In genomic region chr1:121243576-121243975, GRCm38 (mm10) we compare ENCODE assay signal across 20 mouse cellular contexts.
A peak's percentile ranks its signal among the peaks of the same experiment; 100 is the strongest.
DNase-seq lines count a peak whose midpoint lies in the region; ATAC-seq lines count a peak whose summit lies in the region.
"Had no signal": no experiment of that assay in that cellular context is flagged by ENCODE, and none has a peak within 500 bp of the region (broad histone marks: within the 10 kb centered on the region; RNA-seq: fewer than 3 reads in every experiment).

No protein-coding gene starts in this region.

- 39% methylated on average over 6 of the region's 6 CpGs for WGBS in heart, embryonic 12.5 days
- WGBS in neural tube, embryonic 15.5 days = 74% methylated on average over 6 of the region's 6 CpGs
- 25% methylated on average over 6 of the region's 6 CpGs for WGBS in embryonic facial prominence, embryonic 12.5 days

- no peaks in the 10 kb centered on the region for H3K36me3 ChIP-seq in heart, embryonic 12.5 days
- no peaks in the 10 kb centered on the region for H3K36me3 ChIP-seq in neural tube, embryonic 15.5 days
- no peaks in the 10 kb centered on the region for H3K36me3 ChIP-seq in embryonic facial prominence, embryonic 12.5 days
- H3K36me3 ChIP-seq: stomach, embryonic 15.5 days had no signal

- no peak overlapping the region for H3K4me3 ChIP-seq in heart, embryonic 12.5 days
- no peak overlapping the region for H3K4me3 ChIP-seq in neural tube, embryonic 15.5 days (replicated peaks)
- H3K4me3 ChIP-seq in embryonic facial prominence, embryonic 12.5 days = no peak overlapping the region
- H3K4me3 ChIP-seq: stomach, embryonic 15.5 days had no signal

- ATAC-seq in heart, embryonic 12.5 days (ENCODE audit: insufficient number of reproducible peaks, low FRiP score) = peak; percentile 25; the same call in 1 of the 2 replicates
- ATAC-seq in neural tube, embryonic 15.5 days (ENCODE audit: low FRiP score) = no peak
- ATAC-seq in embryonic facial prominence, embryonic 12.5 days (ENCODE audit: insufficient number of reproducible peaks, insufficient read depth, low FRiP score, low TSS enrichment) = 0 out of 2 replicates have a peak, but pooled peaks have one; percentile 28
- ATAC-seq: activated CD4-positive, CD25-positive, alpha-beta regulatory T cell, adult 4 months; forebrain, embryonic 16.5 days; inflammation-experienced regulatory T-cells, adult 6 months; lung, postnatal 0 days; Patski had no signal

- H3K4me2 ChIP-seq in heart, embryonic 12.5 days = no peak overlapping the region
- H3K4me2 ChIP-seq in neural tube, embryonic 15.5 days = no peak overlapping the region
- H3K4me2 ChIP-seq in embryonic facial prominence, embryonic 12.5 days (replicated peaks) = no peak overlapping the region
- H3K4me2 ChIP-seq: stomach, embryonic 15.5 days had no signal

- no peaks in the 10 kb centered on the region; the same call in 1 of the 2 replicates for H3K4me1 ChIP-seq in heart, embryonic 12.5 days (replicated peaks)
- H3K4me1 ChIP-seq in neural tube, embryonic 15.5 days = no peaks in the 10 kb centered on the region
- 0 out of 2 replicates have a peak, but pooled peaks cover 3% of the 10 kb centered on the region for H3K4me1 ChIP-seq in embryonic facial prominence, embryonic 12.5 days
- H3K4me1 ChIP-seq: stomach, embryonic 15.5 days had no signal

- no peak overlapping the region for H3K27ac ChIP-seq in heart, embryonic 12.5 days (ENCODE audit: poor library complexity, severe bottlenecking)
- H3K27ac ChIP-seq in neural tube, embryonic 15.5 days (replicated peaks) = no peak overlapping the region
- no peak overlapping the region for H3K27ac ChIP-seq in embryonic facial prominence, embryonic 12.5 days
- H3K27ac ChIP-seq: liver, embryonic 14.5 days; stomach, embryonic 15.5 days had no signal

- no peaks in the 10 kb centered on the region for H3K9me3 ChIP-seq in heart, embryonic 12.5 days (replicated peaks)
- no peaks in the 10 kb centered on the region for H3K9me3 ChIP-seq in neural tube, embryonic 15.5 days (replicated peaks)
- H3K9me3 ChIP-seq in embryonic facial prominence, embryonic 12.5 days = no peaks in the 10 kb centered on the region
- H3K9me3 ChIP-seq: stomach, embryonic 15.5 days had no signal

- H3K27me3 ChIP-seq in heart, embryonic 12.5 days (replicated peaks) = no peaks in the 10 kb centered on the region
- no peaks in the 10 kb centered on the region; the same call in 1 of the 2 replicates for H3K27me3 ChIP-seq in neural tube, embryonic 15.5 days (replicated peaks)
- H3K27me3 ChIP-seq in embryonic facial prominence, embryonic 12.5 days = no peaks in the 10 kb centered on the region
- H3K27me3 ChIP-seq: stomach, embryonic 15.5 days had no signal

- H3K9ac ChIP-seq in heart, embryonic 12.5 days = no peak overlapping the region
- no peak overlapping the region for H3K9ac ChIP-seq in neural tube, embryonic 15.5 days (replicated peaks)
- no peak overlapping the region for H3K9ac ChIP-seq in embryonic facial prominence, embryonic 12.5 days
- H3K9ac ChIP-seq: liver, embryonic 14.5 days; stomach, embryonic 15.5 days had no signal

- intact Hi-C loops in left cerebral cortex, postnatal 25 days (cut with DNase I) = no loop called here

- DNase-seq in heart, postnatal 4 days = no peak
- peak; percentile 15 for DNase-seq in neural tube, embryonic 10.5 days (ENCODE audit: extremely low spot score, low spot score)
- DNase-seq in mesoderm, embryonic 11.5 days (ENCODE audit: low read depth, low spot score) = peak; percentile 40
- no peak for DNase-seq in left cerebral cortex, postnatal 25 days (ENCODE audit: low spot score in 2 of 2)
- no peak for DNase-seq in layer of hippocampus, postnatal 36 days
- DNase-seq: adrenal gland, postnatal 36 days; cerebellum, adult 8-10 months; kidney, postnatal 4 days; spleen, adult 18-20 months; thymus, postnatal 25 days had no signal

Comparison
In these comparisons a context has a peak if more than half of its experiments do, and no peak if none do; other contexts are left out.
1. DNase-seq: peak in neural tube, embryonic 10.5 days (single experiment) and mesoderm, embryonic 11.5 days (single experiment); none in heart, postnatal 4 days (single experiment), left cerebral cortex, postnatal 25 days (0 of 2) and layer of hippocampus, postnatal 36 days (0 of 2).